Mouse (Mus musculus): Measurements from ENCODE around the gene Tjp1.

The Tjp1 gene

DNA sequence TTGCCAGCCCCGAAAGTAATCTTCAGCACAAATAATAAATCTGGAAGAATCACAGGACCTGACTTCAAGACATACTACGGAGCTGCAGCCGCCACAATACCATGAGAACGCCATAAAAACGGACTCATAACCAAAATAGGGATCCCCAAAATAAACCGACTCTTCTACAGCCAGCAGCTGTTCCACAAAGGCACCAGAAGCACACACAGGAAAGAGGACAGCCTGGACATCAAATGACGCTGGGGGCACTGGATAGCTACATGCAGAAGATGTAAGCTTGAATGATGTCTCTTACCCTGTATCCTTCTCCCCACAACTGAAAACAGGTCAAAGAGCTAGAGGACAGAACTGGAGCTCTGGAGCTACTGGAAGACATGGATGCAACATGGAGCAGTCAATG, 138.0 kb downstream of the Tjp1 start:
- no peak for DNase-seq (ENCODE audit: low read depth, low spot score)

DNA sequence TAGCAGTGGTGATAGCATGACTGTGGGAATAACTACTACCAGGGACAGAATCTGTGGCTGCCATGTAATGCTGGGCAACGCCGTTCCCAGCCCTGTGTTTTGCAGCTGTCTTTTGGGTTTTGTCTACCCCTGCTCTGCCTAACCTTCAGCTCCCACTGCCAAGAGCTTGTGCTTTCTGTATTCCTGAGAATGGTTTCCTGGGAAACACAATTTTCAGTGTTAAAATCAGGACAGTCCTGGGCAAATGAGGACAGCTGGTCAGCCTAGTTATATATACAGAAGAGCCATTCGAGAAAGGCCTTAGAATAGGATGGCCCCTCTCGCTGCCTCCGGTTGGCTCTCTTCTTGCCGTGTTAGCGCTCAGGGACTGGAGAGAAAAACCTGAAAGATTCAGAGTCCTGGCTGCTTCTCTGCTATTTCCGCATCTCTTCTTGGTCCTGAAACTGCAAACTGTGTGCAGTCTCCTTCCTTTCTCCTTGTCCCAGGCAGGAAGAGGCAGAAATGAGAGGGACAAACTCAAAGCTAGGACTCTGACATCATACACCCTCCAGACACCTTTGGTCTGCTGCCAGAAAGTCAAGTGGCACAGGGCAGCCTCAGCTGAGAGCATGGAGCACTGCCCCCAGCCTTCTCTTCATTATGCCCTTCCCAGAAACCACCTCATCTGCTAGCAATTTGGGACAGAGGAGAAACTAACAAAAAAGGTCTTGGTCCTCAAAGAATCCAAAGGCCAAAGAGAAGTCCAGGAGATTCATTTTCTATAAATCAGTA, 139.2 kb downstream of the Tjp1 start:
- no peak for DNase-seq (ENCODE audit: low read depth, low spot score)

DNA sequence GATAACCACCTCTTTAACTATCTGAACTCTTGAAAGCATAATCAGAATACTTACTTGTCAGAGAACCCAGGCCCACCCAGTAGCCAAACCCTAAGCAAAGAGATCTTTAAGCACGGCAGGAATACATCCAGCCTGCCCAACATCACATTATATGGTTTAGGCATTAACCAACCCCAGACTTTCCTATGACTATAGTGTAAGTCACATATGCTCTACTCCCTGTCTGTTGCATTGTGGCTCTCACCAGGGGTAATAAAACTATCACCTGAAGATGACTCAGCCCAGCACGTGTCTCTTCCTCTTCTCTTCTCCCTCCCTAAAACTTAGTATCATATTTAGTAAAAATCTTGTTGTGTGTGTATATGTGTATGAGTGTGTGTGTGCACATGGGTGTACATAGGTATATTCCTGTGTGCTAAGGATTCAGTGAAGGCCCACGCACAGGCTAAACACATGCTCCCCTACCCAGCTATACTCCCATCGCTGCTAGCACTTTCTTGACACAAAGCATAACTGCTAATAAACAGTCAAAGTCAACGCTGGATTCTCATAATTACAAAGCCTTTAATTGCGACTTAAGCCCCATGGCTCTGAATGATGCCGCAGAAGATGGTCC, 139.9 kb downstream of the Tjp1 start:
- no peak for DNase-seq (ENCODE audit: low read depth, low spot score)

DNA sequence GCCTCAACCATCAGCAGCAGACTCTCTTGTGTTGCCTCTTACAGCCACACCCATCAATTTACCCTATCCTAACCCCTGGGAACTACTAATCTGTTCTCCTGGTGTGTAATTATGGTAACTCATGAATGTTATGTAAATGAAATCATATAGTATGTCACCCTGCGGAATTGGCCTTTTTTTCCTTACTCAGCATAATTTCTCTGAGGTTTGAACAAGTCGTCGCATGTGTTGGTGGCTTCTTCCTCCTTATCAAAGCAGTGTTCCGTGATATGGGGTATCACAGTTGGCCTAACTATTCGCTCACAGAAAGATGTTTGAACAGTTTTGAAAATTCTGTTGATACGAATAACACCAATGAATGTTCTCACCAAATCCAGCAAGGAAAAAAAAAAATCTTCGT, 142.8 kb downstream of the Tjp1 start:
- no peak for DNase-seq (ENCODE audit: low read depth, low spot score)

DNA sequence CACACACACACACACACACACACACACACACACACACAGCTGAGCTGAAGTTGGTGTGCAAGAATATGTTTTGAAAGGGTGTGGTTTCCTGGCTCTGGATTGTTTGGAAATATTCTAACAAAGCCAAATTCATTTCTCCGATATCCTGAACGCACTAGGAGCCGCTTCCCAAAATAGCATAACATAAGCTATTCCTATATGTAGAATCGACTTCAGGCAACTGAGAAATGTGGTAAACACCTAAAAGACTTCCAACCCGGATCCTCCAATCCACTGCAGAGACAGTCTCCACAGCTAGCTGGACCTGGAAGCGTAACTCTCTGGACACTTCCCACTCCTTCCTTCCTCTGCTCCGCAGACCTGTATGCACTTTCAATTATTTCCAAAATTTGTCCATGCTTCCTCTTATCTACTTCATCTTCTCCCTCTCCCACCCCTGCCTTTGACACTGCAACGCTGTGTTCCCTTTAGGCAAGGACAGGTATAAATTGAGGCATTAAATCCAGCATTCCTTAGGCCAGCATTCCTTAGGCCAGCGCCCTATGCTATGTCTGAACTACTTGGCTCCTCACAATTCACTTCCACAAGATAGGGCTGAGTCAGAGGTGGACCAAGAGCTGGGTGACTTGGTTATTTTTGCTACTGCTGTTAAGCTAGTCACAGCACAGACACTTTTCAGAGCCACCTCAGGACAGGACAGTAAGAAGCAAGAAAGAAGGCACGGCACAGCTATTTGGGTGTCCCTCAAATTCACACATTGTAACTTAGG, 144.9 kb downstream of the Tjp1 start:
- DNase-seq (ENCODE audit: low read depth, low spot score): no peak

DNA sequence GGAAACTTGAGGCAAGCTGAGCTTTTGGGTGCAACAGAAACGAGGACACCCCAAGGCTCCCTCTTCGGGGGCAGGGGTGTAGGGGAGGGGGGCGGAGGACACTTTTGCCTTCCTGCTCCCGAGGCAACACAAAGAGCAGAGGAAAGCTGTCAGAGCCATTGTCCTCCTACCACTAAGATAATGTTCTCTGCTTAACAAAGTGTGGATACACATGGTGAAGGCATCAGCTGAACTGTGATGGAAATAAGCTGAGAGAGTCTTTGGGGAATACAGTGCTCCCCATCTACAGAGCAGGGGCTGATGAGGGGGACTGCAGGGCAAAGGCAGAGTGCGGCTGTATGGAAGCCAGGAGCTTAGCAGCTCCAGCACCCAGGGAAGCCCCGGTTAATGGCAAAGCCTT, 145.7 kb downstream of the Tjp1 start:
- no peak for DNase-seq (ENCODE audit: low read depth, low spot score)

DNA sequence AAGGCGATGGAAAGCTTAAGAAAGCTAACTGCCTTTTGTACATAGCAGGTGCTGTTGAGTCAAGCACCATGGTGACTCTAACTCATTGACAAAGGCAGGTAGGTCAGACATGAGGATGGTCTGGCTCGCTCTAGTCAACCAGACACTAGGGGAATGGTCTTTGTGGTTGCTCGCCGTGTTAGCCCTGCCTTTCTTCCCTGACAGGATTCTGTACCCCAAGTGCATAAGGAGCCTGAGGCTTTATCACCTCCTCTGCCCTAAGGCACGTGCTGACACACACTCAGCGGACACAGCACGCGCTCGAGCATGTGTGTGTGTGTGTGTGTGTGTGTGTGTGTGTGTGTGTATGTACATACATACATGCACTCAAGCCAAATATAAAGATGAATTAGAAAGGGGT, 146.9 kb downstream of the Tjp1 start:
- DNase-seq (ENCODE audit: low read depth, low spot score): no peak

DNA sequence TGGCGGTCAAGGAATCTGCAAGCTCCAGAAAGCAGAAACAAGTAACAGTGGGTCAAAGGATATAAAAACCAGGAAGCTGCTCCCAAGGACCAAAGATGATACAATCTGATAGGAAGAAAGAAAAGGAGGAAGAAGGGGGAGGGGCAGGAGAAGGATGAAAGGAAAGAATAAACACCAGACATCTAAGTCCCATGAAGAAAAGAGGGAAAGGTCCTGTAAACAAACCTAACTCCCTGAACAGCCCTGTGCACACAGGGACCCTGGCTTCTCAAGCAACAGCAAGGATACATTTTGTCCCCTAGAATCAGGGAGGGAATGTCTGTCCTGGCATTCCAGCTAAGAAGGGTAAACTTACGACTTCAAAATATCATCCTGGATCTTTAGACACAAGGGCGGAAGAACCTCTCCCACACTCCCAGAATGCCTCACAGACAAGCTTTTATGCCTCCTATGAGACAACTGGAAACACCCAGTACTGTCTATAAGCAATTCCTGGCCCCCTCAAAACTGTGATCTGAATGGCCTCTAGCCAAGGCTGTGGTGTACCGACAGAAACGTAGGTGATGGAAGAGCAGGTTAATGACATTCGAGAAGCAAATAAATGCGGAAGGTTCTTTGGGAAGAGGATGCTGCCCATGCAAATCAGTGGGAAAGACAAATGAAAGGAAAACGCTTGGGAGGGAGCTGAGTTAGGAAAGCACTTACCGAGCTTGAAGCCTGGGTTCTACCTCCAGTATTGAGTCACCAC, 148.6 kb downstream of the Tjp1 start:
- DNase-seq (ENCODE audit: low read depth, low spot score): no peak

DNA sequence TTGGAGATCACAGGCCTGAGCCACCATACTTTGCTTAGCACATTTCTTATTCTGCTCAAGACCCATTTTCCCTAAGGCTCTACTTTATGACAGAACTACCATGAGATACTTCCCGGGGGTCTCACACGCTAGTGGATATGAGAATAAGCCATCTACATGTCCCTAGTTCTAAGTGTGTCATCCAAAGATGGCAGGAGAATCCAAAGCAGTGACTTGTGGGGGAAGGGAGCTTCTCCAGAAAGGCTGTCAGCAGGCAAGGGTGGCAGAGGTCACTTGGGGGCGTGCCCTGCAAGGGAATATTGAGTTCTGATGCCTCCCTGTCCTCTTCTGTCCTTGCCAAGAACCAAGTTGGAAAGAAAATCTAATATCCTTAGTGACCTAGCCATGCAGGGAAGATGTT, 150.1 kb downstream of the Tjp1 start:
- no peak for DNase-seq (ENCODE audit: low read depth, low spot score)

DNA sequence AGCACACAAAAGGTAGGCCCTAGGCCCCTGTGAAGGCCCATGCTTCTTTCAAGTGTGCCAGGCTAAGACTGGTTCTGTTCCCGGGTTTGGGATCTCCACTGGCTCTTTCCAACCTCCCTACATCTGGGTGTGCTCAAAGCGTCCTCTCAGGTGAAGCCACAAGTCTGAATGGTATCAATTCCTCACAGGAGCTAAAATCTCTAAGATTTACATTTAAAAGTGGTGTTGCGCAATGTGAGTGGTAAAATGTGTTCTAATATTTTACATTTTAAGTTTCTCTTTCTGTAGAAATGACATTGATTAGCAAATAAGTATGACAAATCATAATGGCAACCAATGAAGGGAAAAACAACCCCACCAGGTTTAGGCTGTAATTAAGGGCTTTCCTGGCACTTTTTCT, 152.0 kb downstream of the Tjp1 start:
- no peak for DNase-seq (ENCODE audit: low read depth, low spot score)

DNA sequence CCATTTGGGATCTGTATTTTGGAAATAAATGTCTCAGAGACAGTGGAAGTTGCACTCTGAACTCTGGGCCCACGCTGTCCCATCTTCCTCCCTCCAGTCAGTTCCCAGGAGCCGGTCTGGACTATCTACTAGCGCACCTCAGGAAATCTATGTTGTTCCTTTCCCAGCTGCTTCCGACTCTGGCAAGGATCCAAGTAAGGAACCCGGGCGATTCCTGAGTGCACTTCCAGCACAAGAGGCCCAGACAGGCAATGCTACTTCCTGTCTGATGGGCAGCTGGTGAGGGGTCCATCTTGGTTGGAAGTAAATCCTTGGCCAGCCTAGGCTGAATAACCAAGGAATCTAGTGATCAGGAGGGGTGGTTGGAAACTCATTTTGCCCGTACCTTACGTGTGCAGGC, 152.4 kb downstream of the Tjp1 start:
- no peak for DNase-seq (ENCODE audit: low read depth, low spot score)

DNA sequence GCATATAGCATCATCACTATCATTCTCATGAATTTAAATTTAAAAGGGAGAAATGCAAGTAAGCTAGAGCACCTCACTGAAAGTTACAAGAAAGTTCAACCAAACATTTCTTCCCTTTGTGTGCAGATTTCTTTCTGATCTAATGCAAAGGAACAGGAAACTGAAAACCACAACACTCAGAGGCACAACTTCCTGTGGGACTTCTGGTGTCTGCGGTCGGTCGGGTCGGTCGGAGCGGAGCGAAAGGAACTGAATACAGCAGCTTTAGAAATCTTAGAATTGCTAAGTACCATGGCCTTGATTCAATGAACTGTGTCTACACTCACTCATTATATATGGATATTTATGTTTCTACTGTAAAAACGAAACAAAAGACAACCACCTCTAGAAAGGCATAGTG, 154.2 kb downstream of the Tjp1 start:
- no peak for DNase-seq (ENCODE audit: low read depth, low spot score)

DNA sequence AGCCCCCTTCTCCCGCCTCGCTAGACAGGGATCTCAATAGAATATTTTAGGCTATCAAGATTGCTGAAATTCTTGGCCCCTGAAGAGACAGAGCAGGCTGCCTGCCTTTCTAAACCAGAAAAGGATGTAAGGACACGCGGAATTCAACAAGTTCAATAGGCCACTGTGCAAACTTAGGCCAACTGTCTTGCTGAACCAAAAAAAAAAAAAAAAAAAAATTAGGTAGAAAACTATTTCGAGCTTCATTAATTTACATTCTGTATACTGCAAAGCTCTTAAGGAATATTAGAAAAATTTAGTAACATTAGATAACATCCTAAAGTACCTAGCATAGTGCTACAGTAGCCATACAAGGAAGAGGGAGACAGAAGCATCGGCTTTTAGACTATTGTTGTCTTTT, 155.8 kb downstream of the Tjp1 start:
- DNase-seq (ENCODE audit: low read depth, low spot score): no peak

DNA sequence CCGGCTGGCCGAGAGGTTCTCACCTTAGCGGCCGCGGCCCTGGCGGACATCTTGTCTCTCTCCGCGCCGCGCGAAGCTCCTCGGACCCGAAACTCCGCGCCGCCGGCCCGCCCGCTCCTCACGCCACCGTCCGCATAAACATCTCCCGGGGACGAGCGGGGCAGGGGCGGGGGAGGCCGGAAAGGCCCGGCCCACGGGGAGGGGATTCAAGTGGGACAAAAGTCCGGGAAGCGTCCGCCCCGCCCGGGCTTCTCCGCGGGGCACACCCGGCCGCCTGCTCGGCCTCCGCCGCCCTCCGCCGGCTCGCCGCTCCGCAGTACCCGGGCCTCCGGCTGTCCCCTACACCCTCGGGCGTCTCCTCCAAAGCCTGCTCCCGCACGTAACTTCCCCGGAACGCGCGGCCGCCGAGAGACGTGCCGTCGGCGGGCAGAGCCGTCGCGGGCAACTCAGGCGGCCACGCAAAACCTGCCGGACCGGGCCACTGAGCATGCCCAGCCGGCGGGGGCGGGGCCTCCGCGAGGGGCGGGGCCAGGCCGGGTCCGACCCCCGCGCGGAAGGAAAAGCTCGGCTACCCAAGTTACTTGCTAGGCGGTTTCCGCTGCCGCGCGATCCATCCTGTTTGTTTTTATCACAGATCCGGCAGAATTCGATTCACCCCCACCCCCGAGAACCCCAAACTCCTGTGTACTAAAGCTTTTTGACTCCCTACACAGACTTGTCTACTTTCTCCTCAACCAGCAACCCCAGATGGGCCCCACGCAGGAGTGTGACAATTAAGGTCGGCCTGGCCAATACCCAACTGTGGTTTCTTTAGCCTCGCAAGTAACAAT, 156.6 kb downstream of the Tjp1 start:
- peak; percentile 78 for DNase-seq (ENCODE audit: low read depth, low spot score)

DNA sequence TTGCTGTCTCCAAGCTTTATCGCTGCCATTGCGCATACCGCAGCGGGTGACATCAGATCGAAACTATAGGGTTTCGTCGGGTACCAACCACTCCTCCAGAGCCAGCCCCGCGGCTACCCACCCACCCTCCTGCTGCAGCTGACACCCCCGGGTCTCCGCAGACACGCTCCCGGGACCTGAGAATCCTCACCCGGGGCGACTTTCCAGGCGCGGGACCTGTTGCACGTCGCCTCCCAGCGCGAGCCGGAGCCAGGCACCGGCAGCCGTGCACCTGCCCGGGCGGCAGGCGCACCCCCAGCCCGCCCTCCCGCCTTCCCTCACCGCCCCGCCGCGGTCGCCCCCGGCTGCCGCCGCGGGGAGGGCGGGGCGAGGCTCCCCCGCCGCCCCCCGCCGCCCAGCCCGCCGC, 157.2 kb downstream of the Tjp1 start:
- DNase-seq (ENCODE audit: low read depth, low spot score): peak; percentile 20

DNA sequence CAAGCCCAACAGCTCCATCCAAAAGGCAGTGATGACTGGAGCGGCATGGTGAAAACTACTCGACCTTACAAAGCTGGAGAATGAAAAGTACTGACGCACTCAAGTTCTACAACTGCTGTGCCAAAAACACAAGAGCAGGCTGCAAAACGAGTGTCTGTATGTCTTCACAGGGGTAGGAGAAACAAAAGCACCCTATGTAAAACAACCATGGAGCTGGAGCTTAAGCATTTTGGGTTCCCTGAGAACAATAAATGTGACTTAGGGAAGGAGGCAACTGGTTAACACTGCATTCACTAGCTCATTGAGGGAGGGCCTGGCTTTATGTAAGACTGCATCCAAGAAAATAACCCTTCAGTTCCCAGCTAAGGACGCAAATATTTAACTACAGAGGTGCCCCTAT, 158.5 kb downstream of the Tjp1 start:
- no peak for DNase-seq (ENCODE audit: low read depth, low spot score)

DNA sequence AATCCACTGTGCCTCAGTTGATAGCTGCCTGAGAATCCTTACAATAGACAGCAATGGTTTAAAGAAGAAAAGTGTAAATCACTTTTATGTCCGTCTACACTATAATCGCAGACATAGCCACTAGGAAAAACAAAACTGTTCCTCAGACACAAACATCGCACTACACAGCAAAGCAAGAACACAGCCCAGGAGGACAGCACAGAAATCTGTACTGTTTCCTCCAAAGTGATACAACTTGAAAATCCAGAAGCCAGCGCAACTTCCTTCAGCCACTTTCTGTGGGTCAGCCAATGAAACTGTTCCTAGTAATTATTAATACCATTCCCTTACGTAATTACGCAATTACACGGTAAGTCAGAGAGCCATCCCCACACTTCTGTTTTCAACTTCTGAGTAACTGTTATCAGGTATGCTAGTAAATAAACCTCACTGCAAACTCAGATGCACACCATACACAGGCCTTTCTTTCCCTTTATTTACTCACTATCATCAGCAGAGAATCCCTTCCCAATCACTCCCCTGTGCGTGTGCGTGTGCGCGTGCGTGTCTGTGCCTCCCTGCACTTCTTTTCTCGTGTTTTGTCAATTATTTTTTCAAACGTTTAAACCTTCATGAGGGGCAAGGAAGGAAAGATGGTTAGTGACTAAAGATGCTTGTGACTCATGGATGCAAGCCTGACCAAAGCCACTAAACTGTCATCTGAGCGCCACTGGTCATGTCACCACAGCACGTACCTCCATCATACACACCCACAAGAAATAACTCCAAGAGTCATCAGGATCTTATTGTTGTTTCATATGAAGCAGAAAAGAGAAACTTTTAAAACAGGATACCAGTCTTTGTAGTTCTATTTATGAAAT, 160.0 kb downstream of the Tjp1 start:
- no peak for DNase-seq (ENCODE audit: low read depth, low spot score)

DNA sequence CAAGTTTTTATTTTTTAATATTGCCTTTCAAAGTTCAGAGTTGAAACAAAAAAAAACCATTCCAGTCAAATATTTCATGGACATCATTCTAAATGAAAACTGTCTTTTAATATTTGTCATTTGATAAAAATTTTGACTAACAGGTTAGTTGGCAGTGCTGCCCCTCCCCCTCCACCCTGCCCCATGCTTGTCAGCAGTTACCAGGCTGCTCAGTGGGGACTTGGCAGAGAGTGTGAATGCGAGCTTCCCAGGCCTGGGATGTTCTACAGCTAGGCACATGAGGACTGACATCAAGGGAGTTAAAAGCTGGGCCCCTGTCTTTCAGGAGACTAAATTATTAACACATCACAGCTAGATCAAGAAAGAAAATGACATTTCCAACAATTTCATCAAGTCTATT, 161.4 kb downstream of the Tjp1 start:
- DNase-seq (ENCODE audit: low read depth, low spot score): peak; percentile 7

DNA sequence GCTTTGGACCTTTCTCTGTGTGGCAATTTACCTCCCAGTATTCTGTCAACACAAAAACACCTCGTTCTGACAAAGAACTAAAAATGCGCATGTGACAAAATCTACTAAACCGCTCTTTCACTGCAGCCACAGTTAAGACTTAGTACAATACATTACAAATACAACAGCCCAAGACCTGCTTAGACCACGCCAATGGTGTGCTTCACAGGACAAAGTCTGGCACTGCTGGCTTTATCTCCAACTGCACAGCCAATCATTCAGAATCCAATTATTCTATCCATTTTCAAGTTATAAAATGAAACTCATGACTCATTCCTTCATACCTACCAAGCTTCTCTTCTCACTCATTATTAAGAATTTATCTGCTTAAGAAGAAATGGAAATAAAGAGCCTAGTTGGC, 162.0 kb downstream of the Tjp1 start:
- no peak for DNase-seq (ENCODE audit: low read depth, low spot score)

DNA sequence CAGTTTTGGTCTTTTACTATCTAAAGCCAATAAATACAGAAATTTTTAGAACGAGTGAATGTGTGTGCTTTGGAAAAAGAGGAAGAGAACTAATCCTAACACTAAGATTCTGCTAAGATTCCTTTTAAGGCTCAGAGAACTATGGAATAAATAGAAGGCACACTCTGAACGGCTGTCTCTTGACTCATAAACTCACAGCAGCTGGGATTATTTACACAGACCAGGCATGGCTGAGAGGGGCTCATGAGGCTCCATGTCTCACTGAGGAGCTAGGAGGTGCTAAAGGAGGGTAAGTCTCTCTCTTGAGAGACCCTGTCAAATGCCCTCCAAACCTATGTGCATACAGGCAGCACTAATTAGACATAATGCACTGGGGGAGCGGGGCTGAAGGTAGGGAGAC, 167.3 kb downstream of the Tjp1 start:
- no peak for DNase-seq (ENCODE audit: low read depth, low spot score)
